10 mouse cellular contexts compared by ENCODE assay signal in the genomic region with DNA sequence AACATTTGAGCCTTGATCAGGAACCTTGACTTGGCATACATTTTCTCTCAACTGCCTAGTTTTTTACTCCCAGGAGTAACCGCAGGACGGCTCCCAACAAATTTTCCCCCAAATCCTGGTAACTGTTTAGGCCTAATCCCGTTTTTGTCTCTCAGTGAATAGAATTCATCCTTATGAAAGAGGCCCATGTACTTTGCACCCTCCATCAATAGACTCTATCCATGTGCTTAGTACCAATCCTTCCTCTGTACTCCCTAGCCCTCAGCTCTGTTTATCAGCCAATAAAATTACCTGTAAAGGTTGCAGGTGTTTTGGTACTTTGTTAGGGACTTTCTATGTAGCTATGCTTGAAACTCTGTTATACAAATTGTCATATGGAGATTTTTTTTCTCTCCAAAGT.
"Had no signal": no experiment of that assay in that cellular context is flagged by ENCODE, and none has a peak within 500 bp of the region (broad histone marks: within the 10 kb centered on the region; RNA-seq: fewer than 3 reads in every experiment).

No protein-coding gene starts in this region.

- H3K4me2 ChIP-seq: limb, embryonic 12.5 days; neural tube, embryonic 13.5 days had no signal

- H3K36me3 ChIP-seq: limb, embryonic 12.5 days; neural tube, embryonic 13.5 days had no signal

- H3K9me3 ChIP-seq: limb, embryonic 12.5 days; neural tube, embryonic 13.5 days had no signal

- H3K27me3 ChIP-seq: limb, embryonic 12.5 days; neural tube, embryonic 13.5 days had no signal

- H3K27ac ChIP-seq: limb, embryonic 12.5 days; liver, embryonic 14.5 days; neural tube, embryonic 13.5 days had no signal

- H3K9ac ChIP-seq: limb, embryonic 12.5 days; liver, embryonic 14.5 days; neural tube, embryonic 13.5 days had no signal

- DNase-seq: layer of hippocampus, adult 9-11 months; layer of hippocampus, postnatal 36 days; lung, adult 18-20 months; retina, postnatal 1 day; thymus, adult 2 months; thymus, postnatal 25 days had no signal

- ATAC-seq: midbrain, embryonic 16.5 days had no signal

- H3K4me3 ChIP-seq: limb, embryonic 12.5 days; neural tube, embryonic 13.5 days had no signal
